Mouse (Mus musculus) lung, adult 2 months (tissue): Measurements from ENCODE around the gene E130116L18Rik.

Experiments
- CTCF ChIP-seq: fragments of 200-500 bp; IDR thresholded peaks from 2 replicates; pipeline ENCODE4 v1.5.1; 2011; ENCODE audit warnings: mild to moderate bottlenecking, low read length, control low read depth; ENCODE audit not compliant: insufficient read depth
- POLR2A ChIP-seq: fragments of 200-500 bp; IDR thresholded peaks from 2 replicates; pipeline ENCODE4 v1.6.1; 2011; ENCODE audit warnings: low read depth, mild to moderate bottlenecking, control low read depth, low read length, borderline replicate concordance; ENCODE audit errors: extremely low read depth

- TF ChIP-seq CTCF: no peak
- no peak for TF ChIP-seq POLR2A
Measured at GRCm38 (mm10) chr5:25268258-25268888, 45.4 kb upstream of the E130116L18Rik start.
